Mouse (Mus musculus) telencephalon, adult 2 months (tissue): Measurements from ENCODE around the gene Zbtb45.

Experiments used
- DNase-seq: peaks from one replicate; pipeline ENCODE4 v3.0.0-alpha.2; 2011; ENCODE audit warnings: low read depth, low spot score

Zbtb45 gene

DNA sequence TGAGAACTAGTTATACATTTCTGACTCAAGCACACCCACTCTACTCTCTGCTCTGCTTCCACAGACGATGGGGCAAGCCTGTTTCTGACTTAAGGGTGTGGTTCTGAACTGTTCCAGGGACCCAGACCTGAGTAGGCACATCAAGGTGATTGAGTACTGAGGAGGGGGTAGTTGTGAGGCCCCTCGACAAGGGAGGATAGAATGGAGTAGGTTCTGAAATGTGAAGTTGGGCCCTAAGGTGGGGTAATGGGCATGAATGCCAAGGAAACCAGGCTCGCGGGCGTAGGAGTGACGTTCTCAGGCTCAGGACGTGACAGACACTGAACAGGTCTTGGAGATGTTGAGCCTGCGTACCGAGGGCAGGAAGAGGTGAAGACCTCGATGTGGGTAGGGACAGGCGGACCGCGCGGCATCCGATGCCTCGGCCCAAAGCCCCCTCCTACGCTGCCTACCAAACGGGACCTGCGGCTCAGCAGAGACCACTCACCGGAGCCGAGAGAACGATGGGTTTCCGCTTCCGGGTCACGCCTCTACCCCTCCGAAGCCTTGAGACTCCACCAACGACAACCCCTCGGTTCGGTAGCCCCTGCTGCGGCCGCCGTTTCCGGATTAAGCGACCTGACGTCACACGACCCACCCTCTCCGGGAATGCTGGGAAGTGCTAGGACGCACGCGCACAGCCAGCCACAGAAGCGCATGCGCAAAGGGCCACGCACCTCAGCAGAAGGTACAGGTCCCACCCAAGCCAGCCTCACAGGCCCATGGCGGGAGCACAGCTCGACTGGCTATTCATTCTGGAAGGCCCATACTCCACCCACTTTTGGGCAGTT is 24.5 kb upstream of the Zbtb45 start, which contains the start of gene Chmp2a:
TSS of gene Chmp2a (minus strand) at position 660 of the 830 bp plus-strand sequence.
- DNase-seq, result peak; percentile 96

- DNase-seq, result no peak
These were observed 23.8 kb upstream of the Zbtb45 start for GRCm38 (mm10) chr7:13033451-13034147.

DNA sequence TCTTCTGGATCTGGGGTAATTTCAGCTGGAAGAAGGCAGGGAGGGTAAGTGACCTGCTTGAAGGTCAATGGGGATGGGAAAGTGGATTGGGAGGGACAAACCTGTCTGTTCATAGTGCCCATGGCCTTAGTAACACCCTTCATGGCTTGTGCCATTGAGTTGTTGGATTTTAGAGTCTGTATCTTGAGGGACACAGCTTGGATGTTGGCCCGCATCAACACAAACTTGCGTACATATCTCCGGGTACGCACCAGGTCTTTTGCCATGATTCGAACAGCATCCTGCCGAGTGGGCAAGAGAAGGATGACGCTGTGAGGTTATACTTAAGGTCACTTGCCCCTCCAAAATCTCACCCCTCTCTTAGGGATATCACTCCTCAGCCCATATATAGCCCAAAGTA is 22.7 kb upstream of the Zbtb45 start:
- no peak for DNase-seq

DNA sequence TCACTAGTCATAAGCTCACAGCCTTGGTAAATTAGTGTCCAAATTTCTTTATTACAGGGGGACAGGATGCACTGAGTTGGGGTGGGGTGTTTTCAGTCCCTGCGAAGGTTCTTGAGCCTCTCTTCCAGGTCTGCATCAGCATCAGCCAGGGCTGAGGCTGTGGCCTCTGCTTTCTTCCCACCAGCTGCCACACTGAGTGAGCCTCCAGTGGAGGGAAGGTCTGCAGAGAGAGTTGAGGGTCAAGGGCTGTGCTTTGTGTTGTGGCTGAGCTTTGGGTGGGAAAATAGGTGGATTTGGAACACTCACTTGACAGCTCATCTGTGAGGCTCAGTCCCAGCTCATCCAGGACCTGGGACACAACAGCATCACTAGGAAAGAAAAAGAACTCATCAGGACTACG is 22.1 kb upstream of the Zbtb45 start:
- no peak for DNase-seq

- no peak for DNase-seq
These were observed 21.2 kb upstream of the Zbtb45 start for GRCm38 (mm10) chr7:13031069-13031468.

DNA sequence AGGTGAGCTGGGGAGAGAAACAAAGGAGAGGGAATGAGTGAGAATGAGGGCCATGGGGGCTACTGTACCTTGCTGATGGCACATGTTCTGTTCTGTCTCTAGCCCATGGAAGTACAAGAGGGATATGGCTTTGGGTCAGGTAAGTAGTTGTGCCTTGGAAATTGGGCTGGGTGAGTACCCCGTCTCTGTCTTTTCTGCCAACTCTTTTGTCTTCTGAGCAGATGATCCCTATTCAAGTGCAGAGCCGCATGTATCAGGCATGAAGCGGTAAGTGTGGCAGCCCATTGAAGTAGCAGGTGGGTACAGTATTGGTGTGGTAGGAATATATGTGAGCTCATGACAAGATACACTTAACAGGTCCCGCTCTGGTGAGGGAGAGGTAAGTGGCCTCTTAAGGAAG is 19.2 kb upstream of the Zbtb45 start:
- no peak for DNase-seq

DNA sequence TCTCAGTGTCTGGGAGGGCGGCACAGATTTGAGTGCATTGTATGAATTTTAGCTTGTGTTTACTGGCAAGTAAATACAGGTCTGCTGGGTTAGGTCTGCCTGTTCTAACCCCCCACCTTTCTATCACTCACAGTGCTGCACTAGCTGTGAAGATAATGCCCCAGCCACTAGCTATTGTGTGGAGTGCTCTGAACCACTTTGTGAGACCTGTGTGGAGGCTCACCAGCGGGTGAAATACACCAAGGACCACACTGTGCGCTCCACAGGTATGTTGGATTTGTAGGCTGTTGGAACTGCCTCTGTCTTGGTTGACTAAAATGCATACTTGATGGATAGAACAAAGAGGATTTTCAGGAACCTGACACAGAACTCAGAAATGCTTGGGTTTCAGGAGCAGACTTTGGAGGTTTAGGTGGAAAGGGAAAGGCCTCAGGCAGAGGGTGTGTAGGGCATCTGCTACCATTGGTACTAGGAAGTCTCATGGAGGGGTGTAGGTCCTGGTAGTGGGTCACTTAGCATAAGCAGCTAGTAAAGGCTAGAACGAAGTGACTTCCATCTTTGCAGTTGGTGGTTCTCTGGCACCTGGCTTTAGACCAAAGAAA is 15.8 kb upstream of the Zbtb45 start:
- DNase-seq, result no peak

DNA sequence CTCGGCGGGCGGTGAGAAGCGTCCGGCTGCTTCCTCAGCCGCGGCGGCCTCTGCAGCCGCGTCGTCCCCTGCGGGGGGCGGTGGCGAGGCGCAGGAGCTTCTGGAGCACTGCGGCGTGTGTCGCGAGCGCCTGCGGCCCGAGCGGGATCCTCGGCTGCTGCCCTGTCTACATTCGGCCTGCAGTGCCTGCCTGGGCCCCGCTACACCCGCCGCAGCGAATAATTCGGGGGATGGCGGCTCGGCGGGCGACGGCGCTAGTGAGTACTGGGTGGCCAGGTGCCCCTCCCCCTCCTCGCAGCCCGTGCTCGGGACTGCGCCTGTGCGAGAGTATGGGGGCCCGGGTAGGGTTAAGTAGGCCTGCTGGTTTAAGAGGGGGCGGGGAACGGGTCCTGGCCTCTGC is 15.0 kb upstream of the Zbtb45 start:
- DNase-seq, result no peak

- DNase-seq, result peak; percentile 90
These were observed 14.3 kb upstream of the Zbtb45 start for GRCm38 (mm10) chr7:13023928-13024731.

GRCm38 (mm10) chr7:13022773-13023535 is 13.1 kb upstream of the Zbtb45 start:
- no peak for DNase-seq

- no peak for DNase-seq
These were observed 5.4 kb upstream of the Zbtb45 start for GRCm38 (mm10) chr7:13015217-13015616.

DNA sequence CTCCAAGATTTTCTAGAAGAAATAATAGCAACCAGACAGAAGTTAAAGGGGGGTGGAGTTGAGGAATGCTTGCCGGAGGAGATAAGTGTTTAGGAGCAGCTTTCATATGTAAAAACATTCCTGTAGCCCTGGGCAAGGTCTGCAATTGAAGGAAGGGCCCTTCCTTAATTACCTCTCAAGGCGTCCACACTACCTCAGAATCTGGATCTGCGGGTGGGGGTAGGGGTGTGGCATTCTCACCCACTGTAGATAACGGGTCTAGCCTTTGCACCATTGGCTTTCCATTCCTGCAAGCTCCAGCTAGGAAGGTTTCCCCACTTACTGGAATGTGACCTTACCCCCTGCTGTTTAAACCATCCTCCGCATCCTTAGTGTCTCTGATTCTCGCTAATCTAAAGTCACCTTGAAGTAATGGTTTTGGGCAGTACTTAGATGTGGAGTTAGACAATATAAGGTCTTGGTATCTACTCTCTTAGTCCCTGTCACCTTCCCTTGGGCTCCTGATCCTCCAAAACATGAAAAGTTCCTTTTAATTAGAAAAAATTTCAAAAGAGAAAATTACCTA is 4.5 kb upstream of the Zbtb45 start:
- DNase-seq, result no peak

GRCm38 (mm10) chr7:13013671-13014070 is 3.8 kb upstream of the Zbtb45 start:
- no peak for DNase-seq

GRCm38 (mm10) chr7:13009143-13010004 is 460 bp downstream of the Zbtb45 start:
- peak; percentile 97 for DNase-seq

- no peak for DNase-seq
These were observed 2.3 kb downstream of the Zbtb45 start for GRCm38 (mm10) chr7:13007341-13008092.

GRCm38 (mm10) chr7:13006531-13006930 is 3.3 kb downstream of the Zbtb45 start:
- no peak for DNase-seq

- DNase-seq, result no peak
These were observed 3.8 kb downstream of the Zbtb45 start for GRCm38 (mm10) chr7:13006011-13006410.

DNA sequence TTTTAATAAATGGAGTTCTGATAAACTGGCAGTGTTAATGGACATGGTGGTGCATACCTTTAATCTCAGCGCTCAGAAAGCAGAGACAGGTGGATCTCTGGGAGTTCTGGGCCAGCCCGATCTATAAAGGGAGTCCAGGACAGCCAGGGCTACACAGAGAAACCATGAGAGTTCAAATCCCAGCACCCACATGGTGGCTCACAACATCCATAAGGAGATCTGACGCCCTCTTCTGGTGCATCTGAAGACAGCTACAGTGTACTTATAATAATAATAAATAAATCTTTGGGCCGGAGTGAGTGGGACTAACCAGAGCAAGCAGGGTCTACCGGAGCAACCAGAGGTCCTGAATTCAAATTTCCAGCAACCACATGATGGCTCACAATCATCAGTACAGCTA is 6.5 kb downstream of the Zbtb45 start:
- DNase-seq, result no peak

GRCm38 (mm10) chr7:13001584-13001983 is 8.2 kb downstream of the Zbtb45 start:
- DNase-seq, result no peak
